Mouse (Mus musculus) activated CD4-positive, CD25-positive, alpha-beta regulatory T cell, adult 4 months (primary cell): ENCODE data around the gene Pigr. TPM values are rescaled to one million over a fixed set of nuclear protein-coding genes. Genes with fewer than 3 reads are reported as not detected.

Experiments
- ATAC-seq: one replicate; pipeline ENCODE4 v1.8.0; 2017
- polyA plus RNA-seq, 2 experiments: library from polyadenylated mRNA; unstranded; fragments of 100-300 nt; shearing (Covaris generic); gene quantifications; one replicate each; pipeline ENCODE4 v1.2.1; 2017

Pigr gene
- polyA plus RNA-seq, 2 experiments from 2014 or later: 0.19 TPM; not detected in 1

GRCm38 (mm10) chr1:130829906-130830830 lies 3.7 kb downstream of the Pigr start:
- ATAC-seq: no peak

DNA sequence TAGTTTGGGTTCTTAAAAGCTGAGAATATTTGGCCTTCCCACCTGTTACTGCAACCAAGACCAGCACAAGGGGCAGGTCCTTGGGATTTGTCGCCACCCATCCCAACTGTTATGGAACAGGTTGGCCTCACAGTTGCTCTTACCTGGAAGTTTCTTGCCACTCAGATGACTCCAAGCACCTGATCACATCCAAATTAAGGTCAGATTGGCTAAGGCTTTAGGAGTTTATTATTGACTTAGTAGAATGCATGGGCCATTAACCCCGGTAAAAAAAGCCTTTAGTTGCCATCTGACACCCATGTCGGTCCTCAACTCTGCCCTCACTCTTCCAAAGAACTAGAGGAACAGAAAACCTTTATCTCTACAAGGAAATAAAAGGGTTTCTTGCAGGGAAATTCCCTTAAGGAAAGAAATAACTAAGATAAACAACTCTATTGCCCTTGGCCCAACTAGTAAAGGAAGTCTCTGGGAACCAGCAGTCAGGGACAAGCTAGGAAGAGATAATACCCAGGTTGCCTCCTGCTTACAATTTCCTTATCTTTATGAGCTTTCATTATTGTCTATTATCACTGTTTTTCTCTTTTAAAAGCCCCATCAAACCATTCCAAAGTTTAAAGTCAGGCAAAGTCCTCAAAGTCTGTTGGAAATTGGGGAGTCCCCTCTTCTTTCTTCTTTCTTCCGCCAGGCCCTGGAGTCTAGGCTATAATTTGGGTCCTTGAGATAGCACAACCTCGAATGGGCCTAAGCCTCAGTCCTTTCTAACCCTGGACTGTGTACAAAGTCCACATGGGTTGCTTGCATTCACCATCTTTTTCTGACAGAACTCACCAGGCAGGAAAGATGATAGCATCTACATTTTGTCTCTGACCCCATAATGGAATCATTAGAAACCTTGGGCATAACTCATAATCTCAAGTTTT lies 6.0 kb downstream of the Pigr start:
- no peak for ATAC-seq

DNA sequence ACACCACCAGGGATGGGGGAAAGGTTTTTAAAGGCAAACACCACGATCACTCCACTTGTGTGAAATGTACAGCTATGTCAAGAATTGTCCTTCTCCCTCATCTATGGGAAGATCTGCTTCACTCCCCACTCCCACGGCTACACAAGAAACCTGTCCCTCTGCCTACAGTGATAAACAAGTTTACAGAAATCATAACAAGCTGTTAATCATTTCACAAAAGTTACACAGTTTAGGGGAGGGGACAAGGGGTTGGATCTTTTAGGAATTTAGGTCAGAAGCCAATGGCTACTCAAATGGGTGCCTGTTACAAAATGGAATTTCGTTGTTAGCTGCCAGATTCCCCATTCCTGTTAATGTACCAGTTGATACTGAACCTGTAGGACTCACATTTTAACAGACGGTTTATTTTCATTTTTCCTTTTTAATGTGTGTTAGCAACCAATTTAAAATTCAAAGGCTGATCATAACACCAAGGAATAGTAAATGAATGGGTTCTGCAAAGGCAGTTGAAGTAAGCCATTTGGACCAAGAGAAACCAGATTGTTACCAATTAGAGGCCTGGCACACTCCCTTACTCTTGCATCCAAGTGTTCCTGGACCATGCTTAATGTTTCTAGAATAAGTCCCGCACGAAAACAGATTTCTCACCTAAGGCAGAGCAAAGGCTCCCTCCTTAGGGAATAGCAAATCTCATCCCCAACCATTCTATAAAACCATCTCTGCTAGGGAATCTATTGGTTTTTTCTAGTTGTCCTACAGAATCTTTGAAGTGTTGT lies 8.9 kb downstream of the Pigr start:
- no peak for ATAC-seq

GRCm38 (mm10) chr1:130838288-130838687 lies 11.8 kb downstream of the Pigr start:
- peak; percentile 69 for ATAC-seq

DNA sequence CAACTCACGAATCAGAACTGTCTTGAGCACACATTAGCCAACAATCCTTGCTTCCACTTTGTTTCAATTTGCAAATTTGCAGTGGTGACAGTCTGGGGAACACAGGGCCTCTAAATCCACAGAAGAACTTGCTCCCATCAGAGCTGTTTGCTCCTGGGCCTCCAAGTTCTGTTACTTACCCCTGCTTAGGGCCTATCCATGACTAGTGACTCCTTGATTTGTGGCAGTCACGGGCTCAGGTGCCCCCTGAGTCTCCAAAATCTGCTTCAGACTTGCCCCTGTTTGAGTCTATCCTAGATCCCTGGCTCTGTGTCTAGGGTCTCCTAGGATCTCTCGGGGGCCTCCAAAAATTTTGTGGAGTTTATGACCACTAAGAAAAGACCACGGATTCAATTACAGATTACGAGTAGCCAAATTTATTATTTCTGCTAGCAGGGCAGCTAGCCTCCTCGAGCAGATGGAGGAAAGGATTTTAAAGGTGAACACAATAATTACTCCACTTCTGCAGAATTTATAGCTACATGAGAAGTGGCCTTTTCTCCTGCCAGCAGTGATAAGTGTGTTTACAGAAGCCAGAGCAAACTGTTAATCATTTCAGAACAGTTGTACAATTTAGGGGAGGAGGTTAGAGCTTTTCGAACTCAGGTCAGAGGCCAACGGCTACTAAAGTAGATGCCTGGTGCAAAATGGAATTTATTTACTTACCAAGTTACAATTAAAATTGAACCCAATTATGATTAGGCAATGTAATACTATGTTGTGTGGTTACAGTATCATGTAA lies 14.3 kb downstream of the Pigr start:
- no peak for ATAC-seq

DNA sequence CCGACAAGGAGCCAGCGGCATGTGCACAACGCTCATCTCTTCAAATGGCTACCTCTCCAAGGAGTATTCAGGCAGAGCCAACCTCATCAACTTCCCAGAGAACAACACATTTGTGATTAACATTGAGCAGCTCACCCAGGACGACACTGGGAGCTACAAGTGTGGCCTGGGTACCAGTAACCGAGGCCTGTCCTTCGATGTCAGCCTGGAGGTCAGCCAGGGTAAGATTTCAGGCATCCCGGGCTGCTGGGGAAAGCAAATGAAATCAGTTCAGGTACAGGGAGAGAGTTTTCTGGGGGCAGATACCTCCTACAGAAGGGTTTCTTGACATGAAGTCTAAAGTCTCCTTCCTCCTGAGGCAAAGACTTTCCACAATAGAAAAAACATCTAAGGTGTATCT lies 15.1 kb downstream of the Pigr start:
- ATAC-seq: no peak

DNA sequence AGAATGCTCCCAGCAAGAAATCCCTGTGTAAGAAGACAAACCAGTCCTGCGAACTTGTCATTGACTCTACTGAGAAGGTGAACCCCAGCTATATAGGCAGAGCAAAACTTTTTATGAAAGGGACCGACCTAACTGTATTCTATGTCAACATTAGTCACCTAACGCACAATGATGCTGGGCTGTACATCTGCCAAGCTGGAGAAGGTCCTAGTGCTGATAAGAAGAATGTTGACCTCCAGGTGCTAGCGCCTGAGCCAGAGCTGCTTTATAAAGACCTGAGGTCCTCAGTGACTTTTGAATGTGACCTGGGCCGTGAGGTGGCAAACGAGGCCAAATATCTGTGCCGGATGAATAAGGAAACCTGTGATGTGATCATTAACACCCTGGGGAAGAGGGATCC lies 18.0 kb downstream of the Pigr start:
- ATAC-seq: no peak

GRCm38 (mm10) chr1:130849530-130850214 lies 23.2 kb downstream of the Pigr start:
- ATAC-seq: no peak

- ATAC-seq: peak; percentile 69
Measured at GRCm38 (mm10) chr1:130850405-130850804, 23.9 kb downstream of the Pigr start.

GRCm38 (mm10) chr1:130854819-130855218 lies 28.3 kb downstream of the Pigr start:
- ATAC-seq: no peak

GRCm38 (mm10) chr1:130855723-130856122 lies 29.2 kb downstream of the Pigr start:
- no peak for ATAC-seq

- ATAC-seq: no peak
Measured at GRCm38 (mm10) chr1:130857456-130857855, 31.0 kb downstream of the Pigr start.

DNA sequence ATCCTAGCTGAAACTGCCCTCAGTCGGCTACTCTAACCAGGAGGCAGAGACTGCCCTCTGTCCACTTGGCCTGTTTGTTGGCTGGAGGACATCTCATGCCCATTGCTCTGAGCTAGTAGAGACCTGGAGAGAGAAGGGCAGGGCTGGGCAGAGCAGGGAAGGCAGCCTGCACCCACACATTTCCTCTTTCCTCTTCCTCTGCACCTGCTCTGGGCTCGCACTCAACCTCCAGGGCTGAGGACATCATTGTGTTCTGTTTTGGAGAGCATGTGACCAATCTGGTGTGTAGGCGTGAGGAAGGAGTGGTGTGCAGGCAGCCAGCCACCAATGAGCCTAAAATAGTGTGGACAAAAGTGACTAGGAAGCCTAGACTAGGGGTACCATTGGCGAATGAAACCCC lies 37.8 kb downstream of the Pigr start:
- peak; percentile 96 for ATAC-seq

DNA sequence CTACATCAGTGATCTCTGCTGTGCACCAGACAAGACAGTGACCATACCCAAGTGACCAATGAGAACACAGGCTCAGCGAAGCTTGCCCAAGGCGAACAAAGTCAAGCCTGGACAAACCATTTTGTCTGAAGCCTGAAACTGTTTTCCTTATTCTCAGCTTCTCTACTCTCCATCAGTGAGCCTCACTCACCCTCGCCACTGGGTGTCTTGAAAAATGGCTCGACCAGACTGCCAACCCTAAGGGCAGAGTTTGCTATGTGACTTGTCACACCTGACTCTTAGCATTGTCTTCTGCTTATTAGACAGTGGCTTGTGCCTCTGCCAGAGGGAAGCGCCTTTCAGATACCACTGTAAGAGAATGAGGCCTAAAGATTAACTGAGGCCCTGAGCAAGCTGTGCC lies 38.3 kb downstream of the Pigr start:
- ATAC-seq: no peak

DNA sequence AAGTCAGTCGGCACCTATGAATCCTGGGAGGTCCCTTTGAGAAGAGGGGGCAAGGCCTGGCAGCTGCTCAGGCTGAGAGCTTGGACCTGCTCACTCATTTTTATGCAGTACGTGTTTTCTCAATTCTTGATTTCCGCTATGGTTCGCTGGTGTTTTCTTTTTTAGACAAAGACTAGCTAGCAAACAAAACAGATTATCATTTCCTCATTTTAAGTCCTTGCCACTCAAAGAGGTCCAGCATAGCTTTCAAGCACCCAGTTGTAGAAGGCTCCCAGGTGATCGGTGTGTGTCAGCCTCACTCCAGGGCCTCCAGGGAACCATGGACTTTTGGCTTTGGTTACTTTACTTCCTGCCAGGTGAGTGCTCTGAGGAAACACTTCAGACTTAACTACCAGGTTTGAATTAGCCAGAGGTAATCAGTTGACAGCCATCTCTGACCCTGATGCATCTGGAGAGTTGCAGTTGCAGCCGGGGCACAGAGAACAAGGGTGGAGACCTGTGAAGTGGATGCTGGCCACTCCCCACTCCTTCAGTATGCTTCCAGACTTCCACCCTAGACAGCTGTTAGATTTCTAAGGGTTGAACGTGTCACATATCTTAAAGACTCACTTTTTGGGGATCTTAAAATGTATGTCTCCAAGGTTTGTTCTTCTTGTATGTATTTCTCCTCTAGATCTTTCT lies 39.2 kb downstream of the Pigr start, which contains the start of gene Fcmr:
Fcmr (plus strand) TSS at position 129 of the 681 bp plus-strand sequence.
- ATAC-seq: no peak

GRCm38 (mm10) chr1:130872912-130873311 lies 46.4 kb downstream of the Pigr start:
- ATAC-seq: no peak

DNA sequence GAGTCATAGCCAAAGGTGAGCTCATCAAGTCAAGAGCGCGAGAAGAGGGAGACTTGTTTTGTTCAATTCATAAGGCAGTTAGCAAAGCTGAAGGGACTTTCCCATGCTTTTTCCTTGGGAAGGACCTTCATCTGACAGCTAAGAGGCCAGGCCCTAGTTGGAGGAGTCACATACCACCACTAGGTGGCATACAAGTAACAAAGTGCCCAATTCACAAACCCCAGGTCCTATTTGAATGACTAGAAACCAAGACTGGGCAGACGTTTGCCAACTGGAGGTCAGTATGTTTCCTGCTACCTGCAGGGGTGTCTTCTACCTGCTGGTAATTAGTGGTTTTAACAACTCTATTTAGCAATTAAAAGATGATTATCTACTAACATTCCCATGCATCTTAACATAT lies 48.7 kb downstream of the Pigr start:
- peak; percentile 50 for ATAC-seq

- no peak for ATAC-seq
Measured at GRCm38 (mm10) chr1:130875910-130876309, 49.4 kb downstream of the Pigr start.

DNA sequence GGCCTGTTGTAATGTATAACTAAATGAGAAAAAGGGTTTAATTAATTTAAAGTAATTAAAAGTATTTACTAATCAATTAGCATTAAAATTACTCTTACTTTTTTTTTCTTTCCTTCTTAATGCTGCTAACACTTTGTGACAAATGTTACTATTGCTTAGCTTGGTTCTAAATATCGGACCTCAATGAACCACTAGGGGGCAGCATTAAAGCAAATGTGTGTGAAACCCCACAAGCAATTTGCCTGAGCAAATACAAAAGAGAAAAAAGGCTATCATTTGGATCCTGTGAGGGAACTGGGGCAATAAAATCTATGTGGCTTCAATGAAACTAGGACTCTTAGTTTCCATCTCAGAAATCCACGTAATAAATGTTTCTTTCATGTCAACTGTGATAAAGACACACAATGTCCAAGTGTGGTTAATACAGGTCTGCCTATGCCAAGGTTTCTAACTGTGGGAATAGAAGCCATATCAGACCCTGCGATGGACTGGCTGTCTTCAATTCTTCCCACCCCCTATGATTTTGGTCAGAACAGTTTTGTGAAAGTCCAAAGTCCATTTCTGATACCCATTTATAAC lies 50.5 kb downstream of the Pigr start:
- ATAC-seq: no peak
